Mouse (Mus musculus): Measurements from ENCODE around the gene Efcab5.

GRCm38 (mm10) chr11:77106961-77107360 is 81.8 kb downstream of the Efcab5 start:
- TF ChIP-seq CTCF (IDR thresholded peaks at IDR 0.05; ENCODE audit: low read depth) = no peak
- TF ChIP-seq EP300 (IDR thresholded peaks at IDR 0.05; ENCODE audit: low read depth) = no peak

Measured in heart, postnatal 0 days (tissue).